Mouse (Mus musculus): Measurements from ENCODE around the gene Churc1. TPM values are rescaled to one million over a fixed set of nuclear protein-coding genes. Genes with fewer than 3 reads are reported as not detected.

The Churc1 gene
- total RNA-seq, 4 experiments from 2014 or later: 35.2 to 47.1 (median 39.6) TPM

- DNase-seq (ENCODE audit: low spot score in 2 of 2): no peak
These were observed 67.4 kb downstream of the Churc1 start for GRCm38 (mm10) chr12:76832704-76833103.

Other genes with a start within 250 kb of the Churc1 start
- 10 to 100 TPM; 16.2 to 20.2 (median 19.1) TPM for gene Plekhg3, start 234.6 kb upstream of the Churc1 start, total RNA-seq (2022)
- gene Sptb, start 55.0 kb upstream of the Churc1 start, total RNA-seq (2022): 100 to 1,000 TPM in 2 of 4 experiments, 10 to 100 TPM in 2; 90.8 to 102 (median 98.4) TPM
- gene Fntb, start 51 bp downstream of the Churc1 start, total RNA-seq (2022): 10 to 100 TPM; 28.4 to 36.7 (median 32.3) TPM
- gene Gpx2, start 30.0 kb downstream of the Churc1 start, total RNA-seq (2022): 1 to 10 TPM in 1 of 4 experiments, under 1 TPM in 3; 0.59 to 1.1 (median 0.70) TPM
- 100 to 1,000 TPM; 203 to 218 (median 209) TPM for gene Rab15, start 57.4 kb downstream of the Churc1 start, total RNA-seq (2022)
- 10 to 100 TPM; 77.6 to 91.1 (median 82.8) TPM for gene Max, start 196.7 kb downstream of the Churc1 start, total RNA-seq (2022)